Mouse (Mus musculus): ENCODE measurements at regions not wholly inside any gene's neighbourhood (a gene's known extent, or its start where the extent isn't known, plus 50 kb on each side); places are given as distances from the start of the nearest gene placed in this dataset.
A peak's percentile ranks its signal among the peaks of the same experiment; 100 is the strongest.

DNA sequence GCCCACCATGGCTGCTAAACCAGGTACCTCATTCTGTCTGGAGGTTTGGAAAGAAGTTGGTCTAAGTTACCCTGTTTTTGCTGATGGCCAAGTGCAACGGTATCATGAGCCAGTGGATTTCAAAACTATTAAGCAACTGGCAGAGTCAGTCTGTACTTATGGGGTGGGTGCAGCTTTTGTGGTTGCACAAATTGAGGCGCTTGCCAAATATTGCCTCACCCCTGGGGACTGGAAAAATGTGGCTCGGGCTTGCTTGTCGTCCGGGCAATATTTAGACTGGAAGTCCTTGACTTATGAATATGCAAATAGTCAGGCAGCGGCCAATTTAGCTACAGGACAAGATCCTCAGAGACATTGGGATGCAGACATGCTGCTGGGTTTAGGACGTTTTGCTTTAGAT lies 110.2 kb downstream of the Olfr164 start:
- DNase-seq (ENCODE audit: low read depth, low spot score) = peak; percentile 6

DNA sequence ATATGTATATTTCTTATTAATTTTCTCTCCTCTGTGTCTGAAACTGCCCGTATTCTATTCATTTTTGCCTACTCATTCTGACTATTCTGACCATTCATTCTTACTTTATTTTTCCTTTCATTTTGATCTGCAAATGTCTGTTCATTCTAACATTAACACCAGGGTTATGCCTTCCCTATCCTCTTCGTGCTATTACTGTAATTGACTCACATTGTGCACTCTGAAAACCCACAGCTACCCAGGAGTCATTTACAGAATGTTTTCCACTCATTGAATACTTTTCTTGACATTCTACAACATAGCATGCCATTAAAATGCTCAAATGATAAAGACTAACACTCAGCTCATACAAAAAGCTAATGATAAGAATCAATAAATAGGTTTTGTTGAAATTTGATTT lies 112.9 kb downstream of the Olfr164 start:
- no peak for DNase-seq (ENCODE audit: low read depth, low spot score)

DNA sequence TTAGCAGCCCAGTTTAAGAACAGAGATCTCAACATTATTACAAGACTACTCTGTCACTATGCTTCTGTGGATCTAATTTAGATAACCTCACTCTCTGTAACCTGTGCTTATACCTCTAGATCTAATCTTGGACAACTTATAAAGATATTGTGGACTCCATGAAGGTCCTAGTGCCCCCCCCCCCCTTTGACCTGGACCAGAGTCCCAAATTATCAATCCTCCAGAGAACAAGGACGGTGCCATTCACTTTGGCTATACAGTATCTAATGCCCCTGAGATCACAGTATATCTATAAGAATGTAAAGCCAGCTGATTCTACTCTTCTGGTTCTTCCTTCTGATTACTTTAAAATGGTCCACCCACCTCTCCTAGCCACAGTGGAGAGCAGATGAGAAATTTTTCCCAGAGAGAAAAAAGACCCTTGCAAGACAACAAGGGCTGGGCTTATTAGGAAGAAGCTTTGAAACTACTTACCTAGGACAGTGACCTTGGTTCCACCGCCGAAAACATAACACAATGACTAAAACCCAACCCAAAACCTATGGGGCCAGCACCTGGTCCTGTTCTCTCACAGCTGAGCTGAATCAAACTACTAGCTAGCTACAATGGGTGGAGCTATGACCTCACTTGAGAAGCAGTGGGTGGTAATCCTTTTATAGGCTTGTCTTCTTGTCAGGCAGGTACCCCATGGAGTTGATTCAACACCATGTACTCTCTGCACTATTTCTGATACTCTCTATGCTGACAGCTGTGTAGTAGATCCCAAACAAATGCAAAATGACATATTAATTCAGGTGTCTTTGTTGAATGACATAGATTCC lies 113.9 kb downstream of the Olfr164 start:
- DNase-seq (ENCODE audit: low read depth, low spot score) = no peak

DNA sequence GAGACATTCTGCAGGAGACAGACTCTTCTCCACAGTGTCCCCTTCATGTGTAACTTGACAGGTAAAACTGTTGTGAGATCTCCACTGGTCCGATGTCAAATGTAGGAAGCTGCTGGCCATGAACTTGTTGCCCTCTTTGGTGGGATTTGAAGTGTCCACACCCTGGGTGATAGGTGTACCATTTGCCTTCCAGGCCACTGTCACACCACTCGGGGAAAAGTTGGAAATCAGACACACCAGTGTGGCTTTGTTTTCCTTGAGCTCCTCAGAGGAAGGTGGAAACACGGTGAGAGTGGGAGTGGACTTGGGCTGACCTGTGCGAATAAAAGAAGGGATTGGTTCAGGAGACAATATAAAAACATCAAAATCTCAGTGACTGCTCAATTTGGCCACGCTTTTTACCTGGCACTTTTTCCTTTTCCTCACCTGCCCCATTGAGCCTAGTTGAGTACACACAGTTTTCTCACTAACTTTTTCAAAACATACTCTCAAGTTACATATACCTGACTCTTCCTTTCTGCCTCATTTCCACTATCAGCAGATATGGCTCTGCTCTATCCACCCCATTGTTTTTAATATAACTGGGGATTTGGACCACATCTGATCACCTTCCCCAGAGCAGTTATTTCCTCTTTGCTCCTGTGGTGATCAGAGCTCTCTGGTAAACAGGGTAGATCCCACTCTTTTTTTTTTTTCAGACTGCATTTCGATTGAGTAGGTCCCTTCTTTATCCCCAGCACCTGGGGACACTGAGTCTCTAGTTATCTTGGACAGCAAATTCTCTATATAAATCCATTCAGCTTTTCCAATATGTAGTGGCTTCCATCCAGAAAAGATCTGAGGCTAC lies 115.1 kb downstream of the Olfr164 start:
- no peak for DNase-seq (ENCODE audit: low read depth, low spot score)

DNA sequence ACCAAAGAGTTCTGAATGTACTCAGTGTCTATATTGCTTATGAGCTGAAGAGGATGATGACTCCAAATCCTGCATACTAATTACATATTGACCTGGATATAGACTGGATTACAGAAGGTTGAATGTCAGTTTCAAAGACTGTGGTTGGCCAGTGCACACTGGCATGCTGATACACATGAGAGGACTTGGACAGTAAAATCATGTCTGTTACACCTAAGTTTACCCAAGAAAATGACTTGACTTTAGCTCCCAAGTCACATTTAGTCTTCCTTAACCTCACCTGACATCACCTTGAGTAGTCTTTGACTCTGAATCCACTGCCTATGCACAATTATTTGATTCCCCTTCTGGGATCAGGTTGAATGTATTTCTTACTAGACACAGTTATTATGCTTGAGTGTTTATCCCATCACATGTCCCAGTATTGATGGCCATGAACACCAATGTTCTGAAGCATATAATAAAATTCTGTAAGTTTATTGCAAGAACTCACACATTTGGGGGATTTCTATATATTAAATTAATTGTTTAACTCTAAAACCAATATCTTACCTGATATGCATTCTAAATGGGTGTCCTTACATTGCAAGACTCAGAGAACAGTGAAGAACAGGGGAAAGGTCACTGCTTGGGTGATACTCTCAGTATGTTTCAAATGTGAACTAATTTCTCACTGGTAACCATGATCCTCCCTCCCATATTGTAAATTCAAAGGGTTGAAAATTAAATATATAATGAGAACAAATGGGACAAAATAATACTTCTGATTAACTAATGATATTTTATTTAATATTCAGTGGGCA lies 116.0 kb downstream of the Olfr164 start:
- no peak for DNase-seq (ENCODE audit: low read depth, low spot score)

DNA sequence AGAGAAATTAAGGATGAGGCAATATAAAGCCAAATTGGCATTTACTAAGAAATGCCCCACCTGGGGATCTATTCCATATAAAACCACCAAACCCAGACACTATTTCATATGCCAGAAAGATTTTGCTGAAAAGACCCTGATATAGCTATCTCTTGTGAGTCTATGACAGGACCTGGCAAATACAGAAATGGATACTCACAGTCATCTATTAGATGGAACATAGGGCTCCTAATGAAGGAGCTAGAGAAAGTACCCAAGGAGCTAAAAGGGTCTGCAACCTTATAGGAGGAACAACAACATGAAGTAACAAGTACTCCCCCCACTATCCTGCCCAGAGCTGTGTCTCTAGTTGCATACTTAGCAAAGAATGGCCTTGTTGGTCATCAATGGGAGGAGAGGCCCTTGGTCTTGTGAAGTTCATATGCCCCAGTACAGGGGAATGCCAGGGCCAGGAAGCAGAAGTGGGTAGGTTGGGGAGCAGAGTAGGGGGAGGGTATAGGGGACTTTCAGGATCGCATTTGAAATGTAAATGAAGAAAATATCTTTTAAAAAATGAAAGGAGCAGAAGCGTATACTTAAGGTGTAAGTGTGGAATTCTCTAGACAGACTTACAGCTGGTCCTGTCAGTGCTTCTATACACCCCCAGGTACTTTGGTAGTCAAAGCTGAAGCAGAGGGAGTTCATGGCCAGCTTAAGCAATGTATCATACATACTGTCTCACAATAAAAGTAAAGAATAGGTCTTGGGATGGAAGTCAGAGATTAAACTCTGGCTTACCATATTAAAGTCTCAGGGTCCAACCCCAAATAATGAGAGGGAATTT lies 128.2 kb downstream of the Olfr164 start:
- DNase-seq (ENCODE audit: low read depth, low spot score) = no peak

DNA sequence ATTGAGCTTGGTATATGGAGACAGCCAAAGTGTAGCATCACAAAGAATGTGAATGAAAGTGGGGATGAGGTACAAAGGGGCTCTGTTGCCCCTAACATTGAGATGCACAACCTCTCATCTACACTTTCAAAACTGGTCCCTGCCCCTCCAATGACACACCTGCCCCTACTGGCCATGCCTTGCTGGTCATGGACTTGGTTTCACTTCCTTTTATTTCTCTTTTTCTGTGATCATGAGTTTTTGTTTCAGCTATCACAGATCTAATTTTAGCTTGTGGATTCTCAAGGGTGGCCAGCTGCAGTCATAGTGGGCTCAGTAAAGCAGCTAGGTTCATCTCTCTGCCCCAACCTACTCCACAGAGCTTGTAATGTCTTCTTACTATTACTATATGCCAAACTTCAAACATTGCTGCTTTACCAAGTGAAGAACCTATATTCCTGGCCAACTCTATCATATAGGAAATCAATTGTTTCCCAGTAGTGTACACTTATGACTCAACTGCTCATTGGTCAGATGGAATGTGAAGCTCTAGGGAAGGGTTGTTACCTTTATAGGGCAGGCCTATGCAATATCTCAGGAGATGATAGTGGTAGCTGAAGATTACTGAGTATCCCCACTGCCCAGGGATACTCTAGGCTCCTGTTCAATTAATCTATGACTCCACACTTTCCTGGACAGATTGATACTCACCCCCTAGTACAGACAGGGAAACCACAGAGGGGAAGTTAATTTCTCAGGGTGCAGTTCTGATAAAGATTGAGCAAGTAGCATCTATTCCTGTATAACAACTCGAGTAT lies 134.5 kb downstream of the Olfr164 start:
- DNase-seq (ENCODE audit: low read depth, low spot score) = peak; percentile 8

DNA sequence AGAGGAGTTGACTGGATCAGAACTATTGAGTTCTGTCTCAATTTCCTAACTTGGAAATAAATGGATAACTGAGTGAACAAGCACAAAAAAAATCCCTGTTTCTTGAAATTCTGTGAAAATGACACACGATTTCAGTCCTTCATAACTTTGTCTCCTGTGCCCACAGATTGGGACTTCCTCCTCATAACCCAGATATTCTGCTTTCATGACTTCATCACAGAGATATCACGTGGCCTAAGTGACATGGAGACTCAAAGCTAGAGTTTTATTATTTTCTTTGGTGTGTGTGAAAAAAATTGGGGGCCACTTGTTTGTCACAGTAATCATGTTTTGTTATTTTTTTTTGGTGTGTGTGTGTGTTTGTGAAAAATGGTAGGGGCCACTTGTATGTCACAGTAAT lies 160.8 kb downstream of the Olfr164 start:
- DNase-seq (ENCODE audit: low read depth, low spot score) = no peak

DNA sequence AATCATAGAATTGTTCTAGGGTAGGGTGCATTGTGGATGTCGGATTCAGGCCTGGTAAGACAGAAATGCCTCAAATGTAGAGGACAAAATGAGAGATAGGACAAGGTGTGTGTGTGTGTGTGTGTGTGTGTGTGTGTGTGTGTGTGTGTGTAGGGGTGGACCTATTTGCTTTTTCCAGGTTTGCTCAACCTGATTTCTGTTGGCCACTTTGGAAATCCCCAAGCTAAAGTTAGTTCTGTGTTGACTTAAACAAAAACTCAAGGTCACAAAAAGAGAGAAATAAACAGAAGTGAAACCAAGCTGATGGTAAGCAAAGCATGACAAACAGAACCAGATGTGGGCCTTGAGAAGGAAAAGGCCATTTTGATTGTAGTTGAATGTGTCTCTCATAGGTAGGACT lies 161.4 kb downstream of the Olfr164 start:
- DNase-seq (ENCODE audit: low read depth, low spot score) = peak; percentile 3

DNA sequence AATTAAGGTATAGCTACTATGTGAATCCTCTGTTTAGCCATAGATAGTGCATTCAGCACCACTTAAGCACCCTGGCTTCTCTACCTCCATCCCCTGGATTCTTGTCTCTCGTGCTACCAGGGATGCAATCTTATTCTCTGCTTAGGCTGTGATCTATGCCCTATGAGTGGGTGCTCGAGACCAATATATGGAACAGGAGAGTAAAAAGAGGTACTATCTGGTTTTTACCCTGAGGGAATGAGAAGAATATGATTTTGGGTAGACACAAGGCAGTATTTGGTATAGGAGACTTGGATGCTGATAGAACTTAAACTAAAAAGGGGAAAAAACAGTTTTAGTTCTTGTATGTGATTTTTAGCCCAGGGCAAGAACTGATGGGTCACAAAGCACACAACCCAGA lies 162.8 kb downstream of the Olfr164 start:
- DNase-seq (ENCODE audit: low read depth, low spot score) = no peak

DNA sequence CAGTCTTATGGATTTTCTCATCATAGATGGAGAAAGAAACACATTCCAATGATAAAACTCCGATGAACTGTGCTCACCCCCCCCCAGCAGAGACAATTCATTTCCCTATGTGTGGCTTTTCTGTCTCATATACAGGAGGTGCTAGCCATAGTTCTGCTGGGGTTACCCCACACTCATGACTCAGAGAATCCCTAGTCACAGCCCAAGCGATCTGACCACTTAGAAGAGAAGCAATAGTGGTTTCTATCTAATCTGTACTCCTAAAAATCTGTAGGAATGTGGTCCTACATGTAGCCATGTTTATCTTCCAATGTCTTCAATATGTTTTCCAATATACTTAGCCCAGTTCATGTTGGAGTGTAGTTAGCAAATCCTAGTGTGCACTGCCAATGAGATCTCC lies 163.3 kb downstream of the Olfr164 start:
- no peak for DNase-seq (ENCODE audit: low read depth, low spot score)

DNA sequence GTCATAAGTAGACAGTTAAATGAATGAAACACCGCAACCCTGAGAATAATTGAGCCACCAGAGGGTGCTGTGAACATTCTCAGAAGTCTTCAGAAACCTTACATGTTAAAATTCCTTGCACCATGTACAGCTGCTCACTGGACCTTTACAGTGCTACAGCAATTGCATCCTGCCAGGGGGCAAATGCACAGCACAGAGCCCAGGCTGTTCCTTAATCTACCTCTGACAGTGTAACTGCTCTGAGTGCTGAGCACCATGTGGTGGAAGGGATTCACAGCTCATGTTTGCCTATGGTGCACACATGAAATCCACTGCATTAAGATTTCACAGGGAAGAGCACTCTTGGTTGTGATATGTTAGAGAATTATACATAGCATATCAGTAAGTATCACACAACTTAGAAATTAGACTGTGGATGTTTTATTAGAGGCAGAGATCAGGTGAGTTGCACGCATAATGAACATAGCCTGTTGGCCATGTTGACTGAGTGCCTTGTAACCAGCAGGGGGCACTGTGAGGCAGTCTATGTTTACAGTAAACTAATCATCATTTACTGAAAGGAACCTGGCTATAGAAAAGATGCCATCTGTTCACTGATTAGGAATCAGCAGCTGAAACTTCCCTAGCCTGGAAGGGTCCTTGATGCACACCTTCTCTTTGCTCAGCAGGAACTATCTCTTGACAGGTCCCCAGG lies 167.4 kb downstream of the Olfr164 start:
- no peak for DNase-seq (ENCODE audit: low read depth, low spot score)
